ENCODE assay signal across 23 mouse cellular contexts in genomic region chr7:145143502-145144070, GRCm38 (mm10).
DNase-seq lines count a peak whose midpoint lies in the region; ATAC-seq lines count a peak whose summit lies in the region.
"Had no signal": no experiment of that assay in that cellular context is flagged by ENCODE, and none has a peak within 500 bp of the region (broad histone marks: within the 10 kb centered on the region; RNA-seq: fewer than 3 reads in every experiment).

No protein-coding gene starts in this region.

- DNase-seq in embryonic facial prominence, embryonic 14.5 days (ENCODE audit: low spot score): peak; percentile 40
- no peak for DNase-seq in embryonic facial prominence, embryonic 10.5 days (ENCODE audit: low spot score)
- DNase-seq in left cerebral cortex, postnatal 4 days: peak; percentile 35
- DNase-seq in left cerebral cortex, adult 8-10 months (ENCODE audit: low spot score in 2 of 2): no peak
- peak; percentile 31 for DNase-seq in MN1 (ENCODE audit: low spot score)
- no peak for DNase-seq in gastrocnemius, postnatal 4 days (ENCODE audit: low spot score in 2 of 2)
- DNase-seq: cerebellum, adult 9-10 months; gastrocnemius, postnatal 14 days; heart, adult 18-20 months; heart, postnatal 10 days; kidney, adult 9 months; liver; right cerebral cortex, postnatal 14 days; spleen, adult 18-20 months had no signal

- no peaks in the 10 kb centered on the region for H3K36me3 ChIP-seq in embryonic facial prominence, embryonic 14.5 days (ENCODE audit: control insufficient read depth, insufficient read depth, low read length)
- H3K36me3 ChIP-seq in embryonic facial prominence, embryonic 10.5 days (replicated peaks): no peaks in the 10 kb centered on the region
- H3K36me3 ChIP-seq in embryonic facial prominence, embryonic 15.5 days: no peaks in the 10 kb centered on the region
- H3K36me3 ChIP-seq: embryonic facial prominence, embryonic 12.5 days; heart, embryonic 12.5 days; hindbrain, embryonic 12.5 days; intestine, embryonic 15.5 days; limb, embryonic 10.5 days; neural tube, embryonic 12.5 days had no signal

- H3K9ac ChIP-seq in embryonic facial prominence, embryonic 14.5 days (ENCODE audit: low read depth, low read length): no peak overlapping the region
- H3K9ac ChIP-seq in embryonic facial prominence, embryonic 15.5 days: no peak overlapping the region
- H3K9ac ChIP-seq: embryonic facial prominence, embryonic 12.5 days; heart, embryonic 12.5 days; hindbrain, embryonic 12.5 days; intestine, embryonic 15.5 days; neural tube, embryonic 12.5 days had no signal

- no peak overlapping the region for H3K4me3 ChIP-seq in embryonic facial prominence, embryonic 14.5 days (ENCODE audit: low read depth, low read length)
- no peak overlapping the region for H3K4me3 ChIP-seq in embryonic facial prominence, embryonic 10.5 days
- no peak overlapping the region for H3K4me3 ChIP-seq in embryonic facial prominence, embryonic 15.5 days (replicated peaks)
- H3K4me3 ChIP-seq: embryonic facial prominence, embryonic 12.5 days; heart, embryonic 12.5 days; hindbrain, embryonic 12.5 days; intestine, embryonic 15.5 days; left cerebral cortex, adult 2 months; limb, embryonic 10.5 days; neural tube, embryonic 12.5 days had no signal

- ATAC-seq in embryonic facial prominence, embryonic 14.5 days (ENCODE audit: low read depth): no peak
- ATAC-seq in embryonic facial prominence, embryonic 15.5 days (ENCODE audit: insufficient number of reproducible peaks, low FRiP score, low TSS enrichment, low read depth): 0 out of 2 replicates have a peak, but pooled peaks have one; percentile 27
- ATAC-seq: forebrain, embryonic 14.5 days; intestine, embryonic 15.5 days had no signal

- peaks cover 8% of the 10 kb centered on the region for H3K4me1 ChIP-seq in embryonic facial prominence, embryonic 14.5 days (ENCODE audit: control insufficient read depth, insufficient read depth, low read length)
- H3K4me1 ChIP-seq in embryonic facial prominence, embryonic 10.5 days: peaks cover 4% of the 10 kb centered on the region; the same call in 1 of the 2 replicates
- peaks cover 9% of the 10 kb centered on the region for H3K4me1 ChIP-seq in embryonic facial prominence, embryonic 15.5 days
- H3K4me1 ChIP-seq: heart, embryonic 12.5 days; hindbrain, embryonic 12.5 days; limb, embryonic 10.5 days; neural tube, embryonic 12.5 days had no signal

- H3K4me2 ChIP-seq in embryonic facial prominence, embryonic 14.5 days (ENCODE audit: low read depth, low read length): no peak overlapping the region
- no peak overlapping the region for H3K4me2 ChIP-seq in embryonic facial prominence, embryonic 15.5 days (replicated peaks)
- H3K4me2 ChIP-seq: embryonic facial prominence, embryonic 12.5 days; heart, embryonic 12.5 days; hindbrain, embryonic 12.5 days; intestine, embryonic 15.5 days; neural tube, embryonic 12.5 days had no signal

- H3K27me3 ChIP-seq in embryonic facial prominence, embryonic 14.5 days (replicated peaks; ENCODE audit: control insufficient read depth, insufficient read depth, low read length): no peaks in the 10 kb centered on the region
- no peaks in the 10 kb centered on the region for H3K27me3 ChIP-seq in embryonic facial prominence, embryonic 10.5 days (replicated peaks; ENCODE audit: low read depth, poor library complexity, severe bottlenecking)
- no peaks in the 10 kb centered on the region for H3K27me3 ChIP-seq in embryonic facial prominence, embryonic 15.5 days
- H3K27me3 ChIP-seq: embryonic facial prominence, embryonic 12.5 days; hindbrain, embryonic 12.5 days; intestine, embryonic 15.5 days; neural tube, embryonic 12.5 days had no signal

- 60% methylated on average over 3 of the region's 3 CpGs for WGBS in embryonic facial prominence, embryonic 14.5 days
- 77% methylated on average over 3 of the region's 3 CpGs for WGBS in embryonic facial prominence, embryonic 10.5 days
- WGBS in embryonic facial prominence, embryonic 15.5 days: 54% methylated on average over 3 of the region's 3 CpGs

- H3K9me3 ChIP-seq in embryonic facial prominence, embryonic 14.5 days (ENCODE audit: control insufficient read depth, low read length): peaks cover 5% of the 10 kb centered on the region; the same call in 1 of the 2 replicates
- peaks cover 3% of the 10 kb centered on the region; the same call in 1 of the 2 replicates for H3K9me3 ChIP-seq in embryonic facial prominence, embryonic 10.5 days
- H3K9me3 ChIP-seq in embryonic facial prominence, embryonic 15.5 days (replicated peaks): no peaks in the 10 kb centered on the region
- H3K9me3 ChIP-seq: embryonic facial prominence, embryonic 12.5 days; intestine, embryonic 15.5 days; limb, embryonic 10.5 days had no signal

- intact Hi-C loops in left cerebral cortex, postnatal 4 days (cut with DNase I): no loop called here

- H3K27ac ChIP-seq in embryonic facial prominence, embryonic 14.5 days (replicated peaks; ENCODE audit: low read depth, low read length): no peak overlapping the region
- H3K27ac ChIP-seq in embryonic facial prominence, embryonic 10.5 days (replicated peaks): no peak overlapping the region
- no peak overlapping the region for H3K27ac ChIP-seq in embryonic facial prominence, embryonic 15.5 days (replicated peaks)
- H3K27ac ChIP-seq: embryonic facial prominence, embryonic 12.5 days; hindbrain, embryonic 12.5 days; intestine, embryonic 15.5 days; left cerebral cortex, adult 2 months; neural tube, embryonic 12.5 days had no signal

Comparison
In these comparisons a context has a peak if more than half of its experiments do, and no peak if none do; other contexts are left out.
1. DNase-seq: peak in embryonic facial prominence, embryonic 14.5 days (single experiment), left cerebral cortex, postnatal 4 days (single experiment) and MN1 (single experiment); none in embryonic facial prominence, embryonic 10.5 days (single experiment), left cerebral cortex, adult 8-10 months (0 of 2) and gastrocnemius, postnatal 4 days (0 of 2).